Mouse (Mus musculus): Measurements from ENCODE around the gene Pdss1.
"Not testable (repeated sequence)": the region's sequence is repeated elsewhere in the genome, so short reads cannot be mapped to it uniquely, and the experiment has no call there.

The Pdss1 gene

GRCm38 (mm10) chr2:22895282-22896273 is at the start of gene Pdss1:
Gene Pdss1 (plus strand): TSS chr2:22895522.
- DNase-seq (ENCODE audit: low read depth, low spot score), result peak; percentile 98

GRCm38 (mm10) chr2:22851900-22852299 is 43.4 kb upstream of the Pdss1 start:
- DNase-seq (ENCODE audit: low read depth, low spot score), result no peak

GRCm38 (mm10) chr2:22857501-22857900 is 37.8 kb upstream of the Pdss1 start:
- peak; percentile 7 for DNase-seq (ENCODE audit: low read depth, low spot score)

GRCm38 (mm10) chr2:22862194-22862593 is 33.1 kb upstream of the Pdss1 start:
- DNase-seq (ENCODE audit: low read depth, low spot score), result no peak

GRCm38 (mm10) chr2:22864394-22865037 is 30.8 kb upstream of the Pdss1 start:
- DNase-seq (ENCODE audit: low read depth, low spot score), result peak; percentile 78

- no peak for DNase-seq (ENCODE audit: low read depth, low spot score)
Measured at GRCm38 (mm10) chr2:22865818-22866217, 29.5 kb upstream of the Pdss1 start.

- no peak for DNase-seq (ENCODE audit: low read depth, low spot score)
Measured at GRCm38 (mm10) chr2:22866894-22867424, 28.4 kb upstream of the Pdss1 start.

GRCm38 (mm10) chr2:22873159-22873558 is 22.2 kb upstream of the Pdss1 start:
- no peak for DNase-seq (ENCODE audit: low read depth, low spot score)

- DNase-seq (ENCODE audit: low read depth, low spot score), result no peak
Measured at GRCm38 (mm10) chr2:22874628-22875027, 20.7 kb upstream of the Pdss1 start.

GRCm38 (mm10) chr2:22876614-22877013 is 18.7 kb upstream of the Pdss1 start:
- DNase-seq (ENCODE audit: low read depth, low spot score), result no peak

GRCm38 (mm10) chr2:22878781-22879180 is 16.5 kb upstream of the Pdss1 start:
- DNase-seq (ENCODE audit: low read depth, low spot score), result no peak

- DNase-seq (ENCODE audit: low read depth, low spot score), result not testable (repeated sequence)
Measured at GRCm38 (mm10) chr2:22880726-22881125, 14.6 kb upstream of the Pdss1 start.

- no peak for DNase-seq (ENCODE audit: low read depth, low spot score)
Measured at GRCm38 (mm10) chr2:22894932-22895281, 415 bp upstream of the Pdss1 start.

- no peak for DNase-seq (ENCODE audit: low read depth, low spot score)
Measured at GRCm38 (mm10) chr2:22903947-22904346, 8.6 kb downstream of the Pdss1 start.

- no peak for DNase-seq (ENCODE audit: low read depth, low spot score)
Measured at GRCm38 (mm10) chr2:22914421-22914820, 19.1 kb downstream of the Pdss1 start.

- DNase-seq (ENCODE audit: low read depth, low spot score), result no peak
Measured at GRCm38 (mm10) chr2:22918651-22919050, 23.3 kb downstream of the Pdss1 start.

- DNase-seq (ENCODE audit: low read depth, low spot score), result not testable (repeated sequence)
Measured at GRCm38 (mm10) chr2:22925911-22926310, 30.6 kb downstream of the Pdss1 start.

GRCm38 (mm10) chr2:22928259-22928658 is 32.9 kb downstream of the Pdss1 start:
- no peak for DNase-seq (ENCODE audit: low read depth, low spot score)

- no peak for DNase-seq (ENCODE audit: low read depth, low spot score)
Measured at GRCm38 (mm10) chr2:22933556-22933955, 38.2 kb downstream of the Pdss1 start.

- no peak for DNase-seq (ENCODE audit: low read depth, low spot score)
Measured at GRCm38 (mm10) chr2:22949956-22950355, 54.6 kb downstream of the Pdss1 start.

- DNase-seq (ENCODE audit: low read depth, low spot score), result no peak
Measured at GRCm38 (mm10) chr2:22954278-22954677, 59.0 kb downstream of the Pdss1 start.

- DNase-seq (ENCODE audit: low read depth, low spot score), result no peak
Measured at GRCm38 (mm10) chr2:22955914-22956313, 60.6 kb downstream of the Pdss1 start.

Measured in ZHBTc4 (cell line).